1 mouse cellular context compared by ENCODE assay signal in the genomic region with DNA sequence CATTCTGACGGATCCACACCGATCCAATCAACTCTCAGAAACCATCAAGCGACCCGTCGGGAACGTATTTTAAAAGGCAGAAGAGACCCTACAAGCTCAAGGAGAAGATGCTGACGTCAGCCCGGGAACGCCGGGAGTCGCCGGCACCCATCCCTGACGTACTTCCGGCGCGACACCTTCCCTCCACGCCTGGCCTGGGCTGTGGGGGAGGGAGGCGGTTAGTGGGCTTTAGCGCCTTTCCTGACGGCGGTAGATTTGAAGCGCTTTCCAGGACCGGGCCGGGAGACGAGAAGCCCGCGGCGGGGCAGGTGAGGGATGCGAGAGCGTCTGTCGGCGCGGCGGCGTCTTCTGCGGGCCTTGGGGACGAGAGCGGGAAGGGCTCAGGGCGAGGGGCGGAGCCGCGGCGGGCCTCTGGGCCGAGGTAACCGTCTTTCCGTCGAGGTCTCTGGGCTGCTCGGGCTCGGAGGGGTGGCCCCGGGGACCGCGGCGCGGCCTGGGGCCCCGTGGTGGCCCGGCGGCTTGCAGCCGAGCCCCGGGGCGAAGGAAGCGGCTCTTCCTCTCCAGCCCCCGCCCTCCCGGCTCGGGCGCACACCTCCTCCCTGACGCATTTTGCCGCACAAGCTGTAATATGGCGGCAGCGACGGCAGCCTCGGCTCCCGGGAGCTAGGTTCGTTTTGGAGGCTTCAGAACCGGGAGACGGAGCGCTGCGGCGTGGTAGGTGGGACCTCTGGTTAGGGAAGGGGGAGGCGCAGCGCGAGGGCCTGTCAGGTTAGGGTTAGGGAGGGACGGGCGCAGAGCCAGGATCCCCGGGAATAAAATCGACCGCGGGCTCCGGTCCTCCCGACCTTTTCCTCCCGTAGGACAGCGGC.
A peak's percentile ranks its signal among the peaks of the same experiment; 100 is the strongest.
TF ChIP-seq lines count a peak whose summit lies in the region.

No protein-coding gene starts in this region.

TF ChIP-seq in CH12.LX, 34 proteins besides CTCF, POLR2A, EP300 and RAD21:
- TF ChIP-seq USF1 (IDR thresholded peaks at IDR 0.05; ENCODE audit: low read depth, low read length) (no peak), ZNF384 (IDR thresholded peaks at IDR 0.05; ENCODE audit: low read depth, low read length) (no peak), UBTF (IDR thresholded peaks at IDR 0.05; ENCODE audit: low read depth, low read length) (0 out of 2 replicates have a peak, but pooled peaks have one; percentile 28), RCOR1 (conservative IDR thresholded peaks at IDR 0.05; ENCODE audit: low read depth, low read length) (no peak; the same call in 1 of the 2 replicates), ZKSCAN1 (IDR thresholded peaks at IDR 0.05; ENCODE audit: borderline replicate concordance, low read depth, low read length) (no peak), GABPA (IDR thresholded peaks at IDR 0.05; ENCODE audit: insufficient replicate concordance, low read depth, low read length) (peak; percentile 93), MXI1 (IDR thresholded peaks at IDR 0.05; ENCODE audit: low read depth, low read length) (peak; percentile 90), MAZ (IDR thresholded peaks at IDR 0.05; ENCODE audit: low read depth, low read length) (peak; percentile 52; the same call in 1 of the 2 replicates), CHD1 (IDR thresholded peaks at IDR 0.05; ENCODE audit: low read depth, low read length) (no peak), USF2 (conservative IDR thresholded peaks at IDR 0.05; ENCODE audit: low read depth, low read length) (no peak), ETS1 (conservative IDR thresholded peaks at IDR 0.05; ENCODE audit: low read depth, low read length) (peak; percentile 42; the same call in 1 of the 2 replicates), CHD2 (IDR thresholded peaks at IDR 0.05; ENCODE audit: low read length) (peak; percentile 92), E2F4 (IDR thresholded peaks at IDR 0.05; ENCODE audit: insufficient replicate concordance, low read depth, low read length) (0 out of 2 replicates have a peak, but pooled peaks have one; percentile 65), TBP (conservative IDR thresholded peaks at IDR 0.05; ENCODE audit: low read depth, low read length) (peak; percentile 67; the same call in 1 of the 2 replicates), JUN (IDR thresholded peaks at IDR 0.05; ENCODE audit: insufficient read depth, low read depth, low read length) (0 out of 2 replicates have a peak, but pooled peaks have one; percentile 18), ZC3H11A (IDR thresholded peaks at IDR 0.05; ENCODE audit: low read depth, low read length) (no peak), HCFC1 (IDR thresholded peaks at IDR 0.05; ENCODE audit: low read depth, low read length) (peak; percentile 95), NRF1 (IDR thresholded peaks at IDR 0.05; ENCODE audit: low read depth, low read length) (no peak; the same call in none of the 2 replicates), JUND (conservative IDR thresholded peaks at IDR 0.05; ENCODE audit: low read depth, low read length) (0 out of 2 replicates have a peak, but pooled peaks have one; percentile 21), NELFE (IDR thresholded peaks at IDR 0.05; ENCODE audit: low read depth, low read length) (peak; percentile 89), IRF4 (IDR thresholded peaks at IDR 0.05; ENCODE audit: low read depth, low read length) (peak; percentile 82), MAFK (IDR thresholded peaks at IDR 0.05; ENCODE audit: insufficient replicate concordance, low read length) (peak; percentile 87), SMC3 (IDR thresholded peaks at IDR 0.05; ENCODE audit: low read depth, low read length) (no peak), BHLHE40 (IDR thresholded peaks at IDR 0.05; ENCODE audit: low read depth, low read length) (no peak), KAT2A (IDR thresholded peaks at IDR 0.05; ENCODE audit: insufficient replicate concordance, low read length) (peak; percentile 91; the same call in 1 of the 2 replicates), TCF12 (IDR thresholded peaks at IDR 0.05; ENCODE audit: low read depth, low read length) (peak; percentile 79), MYC (IDR thresholded peaks at IDR 0.05; ENCODE audit: low read depth, low read length) (peak; percentile 84), PAX5 (IDR thresholded peaks at IDR 0.05; ENCODE audit: low read length) (no peak), MEF2A (IDR thresholded peaks at IDR 0.05; ENCODE audit: borderline replicate concordance, low read depth, low read length) (peak; percentile 26; the same call in 1 of the 2 replicates), SIN3A (IDR thresholded peaks at IDR 0.05; ENCODE audit: low read length) (peak; percentile 97), MAX (IDR thresholded peaks at IDR 0.05; ENCODE audit: low read length) (peak; percentile 91), POLR2AphosphoS2 (IDR thresholded peaks at IDR 0.05; ENCODE audit: low read depth, low read length) (peak; percentile 83; the same call in 1 of the 2 replicates), ZMIZ1 (IDR thresholded peaks at IDR 0.05; ENCODE audit: low read depth, low read length) (peak; percentile 73; the same call in 1 of the 2 replicates), ELF1 (IDR thresholded peaks at IDR 0.05; ENCODE audit: low read depth, low read length) (peak; percentile 62)
